In the genomic region with DNA sequence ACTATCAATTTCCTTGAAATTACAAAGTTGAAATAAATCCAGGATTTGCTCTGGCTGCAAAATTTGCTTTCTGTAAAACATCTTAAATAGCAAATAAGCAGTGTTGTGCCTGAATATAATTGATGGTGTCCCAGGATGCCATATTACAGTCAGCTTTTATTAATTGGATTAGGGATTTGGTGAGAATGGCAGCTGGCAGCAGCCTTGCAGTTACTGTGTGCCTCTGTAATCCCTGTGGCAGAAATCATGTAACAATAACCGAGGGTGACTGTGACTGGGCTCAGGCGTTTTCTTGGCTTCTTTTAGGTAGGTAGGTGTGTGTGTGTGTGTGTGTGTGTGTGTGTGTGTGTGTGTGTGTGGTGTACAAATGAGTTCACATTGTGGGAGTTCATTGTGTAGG, we compare ENCODE assay signal across 18 mouse cellular contexts. TPM values are rescaled to one million over a fixed set of nuclear protein-coding genes. Genes with fewer than 3 reads are reported as not detected.
"Had no signal": no experiment of that assay in that cellular context is flagged by ENCODE, and none has a peak within 500 bp of the region (broad histone marks: within the 10 kb centered on the region; RNA-seq: fewer than 3 reads in every experiment).

No protein-coding gene starts in this region.

- H3K27me3 ChIP-seq: limb, embryonic 12.5 days; liver, embryonic 13.5 days; lung, embryonic 15.5 days; megakaryocyte, embryonic 14.5 days; neural tube, embryonic 15.5 days had no signal

- DNase-seq: kidney, adult 9 months; kidney, postnatal 10 days; kidney, postnatal 4 days; liver; liver, embryonic 13.5 days; liver, postnatal 0 days; lung, postnatal 14 days; right cerebral cortex, adult 18-20 months; thymus, postnatal 4 days had no signal

- ATAC-seq: intestine, postnatal 0 days; liver, postnatal 0 days had no signal

- H3K9me3 ChIP-seq: limb, embryonic 12.5 days; liver, embryonic 13.5 days; lung, embryonic 15.5 days; neural tube, embryonic 15.5 days had no signal

- H3K9ac ChIP-seq: limb, embryonic 12.5 days; liver, embryonic 13.5 days; liver, postnatal 0 days; lung, embryonic 15.5 days; neural tube, embryonic 15.5 days had no signal

- H3K4me3 ChIP-seq: layer of hippocampus, adult 2 months; limb, embryonic 12.5 days; liver, embryonic 13.5 days; lung, embryonic 15.5 days; megakaryocyte, embryonic 14.5 days; myocyte; neural tube, embryonic 15.5 days had no signal

- H3K36me3 ChIP-seq: liver, embryonic 13.5 days; lung, embryonic 15.5 days; neural tube, embryonic 15.5 days had no signal

- H3K4me2 ChIP-seq: limb, embryonic 12.5 days; liver, embryonic 13.5 days; lung, embryonic 15.5 days; neural tube, embryonic 15.5 days had no signal

- H3K27ac ChIP-seq: layer of hippocampus, adult 2 months; limb, embryonic 12.5 days; liver, embryonic 13.5 days; lung, embryonic 15.5 days; macrophage; neural tube, embryonic 15.5 days; stomach, postnatal 0 days had no signal

- H3K4me1 ChIP-seq: limb, embryonic 12.5 days; liver, embryonic 13.5 days; lung, embryonic 15.5 days; megakaryocyte, embryonic 14.5 days; neural tube, embryonic 15.5 days had no signal

RNA-seq across cellular contexts. Expression of a gene that starts 16.8 kb away (rescaled TPM):
- polyA plus RNA-seq: myocyte had no signal
